Mouse (Mus musculus): Measurements from ENCODE around the gene Sdk1. TPM values are rescaled to one million over a fixed set of nuclear protein-coding genes. Genes with fewer than 3 reads are reported as not detected.

Gene Sdk1
- 1 to 10 TPM; 8.1 to 8.2 TPM for total RNA-seq (2021)

DNA sequence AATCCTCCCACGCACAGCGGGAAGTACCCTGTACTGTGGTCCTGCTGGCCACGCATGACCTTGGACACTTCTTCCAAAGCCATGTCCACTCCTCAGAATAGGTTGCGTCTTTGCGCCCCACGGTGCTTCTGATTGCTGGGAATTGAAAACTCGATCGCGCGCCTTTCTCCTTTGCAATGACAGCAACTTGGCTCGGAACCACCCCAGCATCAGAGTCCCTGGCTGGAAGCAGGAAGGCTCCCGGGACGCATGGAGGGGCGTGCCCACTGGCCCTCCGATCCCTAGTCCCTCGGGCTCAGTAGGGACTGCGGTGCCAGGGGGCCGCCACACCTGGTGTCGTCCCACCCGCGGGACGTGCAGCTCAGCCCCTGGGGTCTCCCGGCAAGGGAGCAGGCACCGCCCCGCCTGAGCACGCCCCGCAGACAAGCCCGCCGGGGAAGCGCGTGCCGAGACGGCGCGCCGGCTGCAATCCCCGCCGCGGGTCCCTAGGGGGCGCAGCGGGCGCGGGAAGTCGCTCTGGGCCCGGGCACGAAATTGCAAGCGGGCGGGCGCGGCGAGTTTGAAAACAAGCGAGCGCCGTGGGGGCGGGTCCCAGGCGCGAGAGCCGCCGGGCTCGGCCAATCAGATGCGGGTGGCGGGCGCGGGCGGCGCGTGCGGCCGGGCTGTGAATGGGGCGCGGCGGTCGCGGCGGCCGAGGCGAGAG, at the start of gene Sdk1:
Sdk1 (plus strand) TSS at position 650 of the 703 bp plus-strand sequence.
- peak; percentile 90 to 92 for DNase-seq (ENCODE audit: extremely low spot score in 1 of 2, low spot score in 1 of 2)

DNA sequence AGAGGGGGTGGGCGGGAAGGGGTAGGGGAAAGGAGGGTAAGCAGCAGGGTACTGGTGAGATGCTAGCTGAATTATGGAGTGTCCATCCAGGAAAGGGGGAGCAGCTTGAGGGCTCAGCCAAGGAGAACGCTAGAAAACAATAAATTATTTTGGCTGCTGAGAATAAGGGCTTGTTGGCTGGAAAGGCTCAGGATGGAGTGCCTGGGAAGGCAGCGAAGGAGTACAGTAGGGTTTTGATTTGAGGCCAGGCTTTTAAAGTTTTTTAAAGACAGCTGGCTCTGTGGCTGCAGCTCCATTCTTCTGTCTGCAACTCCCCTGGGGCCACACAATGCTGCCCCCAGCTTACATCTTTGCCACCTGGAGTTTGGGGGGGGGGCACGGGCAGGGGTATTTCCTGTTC, 44.0 kb upstream of the Sdk1 start:
- DNase-seq (ENCODE audit: extremely low spot score in 1 of 2, low spot score in 1 of 2) = no peak

- no peak for DNase-seq (ENCODE audit: extremely low spot score in 1 of 2, low spot score in 1 of 2)
Measured at GRCm38 (mm10) chr5:141202276-141203065, 38.8 kb upstream of the Sdk1 start.

- peak in 1 of 2 experiments; percentile 12 for DNase-seq (ENCODE audit: extremely low spot score in 1 of 2, low spot score in 1 of 2)
Measured at GRCm38 (mm10) chr5:141207061-141207460, 34.2 kb upstream of the Sdk1 start.

DNA sequence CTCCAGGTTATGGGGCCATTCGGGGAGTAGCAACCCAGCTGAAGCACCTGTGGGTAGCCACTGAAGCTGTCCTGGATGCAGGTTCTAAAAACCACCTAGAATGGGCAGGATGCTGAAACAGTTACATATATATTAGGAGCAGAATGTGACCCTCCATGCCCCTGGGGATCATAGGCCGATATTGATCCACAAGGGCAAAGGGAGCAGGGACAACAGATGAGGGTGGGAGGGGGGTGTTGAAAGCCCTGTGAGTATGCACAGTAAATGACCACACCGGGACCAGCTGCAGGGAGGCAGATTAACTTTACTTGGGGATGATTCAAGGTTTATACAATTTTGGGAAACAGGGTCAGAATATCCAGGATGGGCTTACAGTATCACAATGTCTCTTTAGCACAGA, 16.0 kb upstream of the Sdk1 start:
- DNase-seq (ENCODE audit: extremely low spot score in 1 of 2, low spot score in 1 of 2) = no peak

- DNase-seq (ENCODE audit: extremely low spot score in 1 of 2, low spot score in 1 of 2) = no peak
Measured at GRCm38 (mm10) chr5:141234326-141234725, 7.0 kb upstream of the Sdk1 start.

- no peak for DNase-seq (ENCODE audit: extremely low spot score in 1 of 2, low spot score in 1 of 2)
Measured at GRCm38 (mm10) chr5:141239401-141239800, 1.9 kb upstream of the Sdk1 start.

DNA sequence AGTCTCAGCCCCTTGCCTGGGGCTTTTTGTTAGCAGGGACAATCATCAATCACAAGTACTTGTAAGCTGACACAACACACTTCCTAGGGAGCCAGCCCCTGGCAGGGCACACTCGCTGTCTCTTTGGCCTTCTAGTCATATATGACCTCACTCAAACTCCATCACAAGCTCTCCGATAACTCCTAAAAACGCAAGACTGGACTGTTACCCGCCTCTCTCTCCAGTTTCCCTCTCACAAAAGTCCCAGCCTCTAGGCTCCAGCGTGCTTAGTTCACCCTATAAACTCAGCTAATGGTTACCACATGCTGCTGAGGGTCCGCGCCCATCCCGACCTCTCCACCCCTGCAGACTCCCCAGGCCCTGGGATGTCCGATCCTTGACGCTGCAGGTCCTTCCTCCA, 849 bp upstream of the Sdk1 start:
- DNase-seq (ENCODE audit: extremely low spot score in 1 of 2, low spot score in 1 of 2) = no peak

DNA sequence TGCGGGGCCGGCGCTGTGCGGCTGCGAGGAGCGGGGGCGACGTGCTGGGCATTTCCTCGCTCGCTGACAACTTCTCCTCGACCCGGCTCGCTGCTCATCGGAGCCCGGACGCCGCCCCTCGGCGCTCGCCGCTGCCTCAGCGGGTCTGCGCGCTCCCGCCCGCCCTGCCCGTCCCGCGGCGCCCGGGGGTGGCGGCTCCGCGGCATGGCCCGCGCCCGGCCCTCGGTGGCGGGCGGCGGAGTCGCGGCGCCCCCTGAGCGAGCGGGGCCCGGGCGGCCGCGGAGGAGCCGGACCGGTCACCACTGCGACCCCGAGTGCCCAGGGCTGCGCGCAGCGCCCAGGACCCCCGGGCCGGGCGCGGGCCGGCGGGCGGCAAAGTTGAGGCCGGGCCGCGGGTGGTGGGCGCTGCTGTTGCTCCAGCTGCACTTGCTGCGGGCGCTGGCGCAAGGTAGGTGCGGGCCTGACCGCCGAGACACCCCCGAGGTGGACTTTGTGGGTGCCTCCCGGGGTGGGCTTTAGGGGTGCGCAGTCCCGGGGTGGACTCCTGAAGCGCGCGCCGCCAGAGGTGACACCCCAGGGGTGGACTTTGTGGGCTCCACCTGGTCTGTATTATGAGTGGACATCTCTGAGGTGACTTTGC, 475 bp downstream of the Sdk1 start:
- DNase-seq (ENCODE audit: extremely low spot score in 1 of 2, low spot score in 1 of 2) = no peak

GRCm38 (mm10) chr5:141243253-141243965, 2.1 kb downstream of the Sdk1 start:
- no peak for DNase-seq (ENCODE audit: extremely low spot score in 1 of 2, low spot score in 1 of 2)

DNA sequence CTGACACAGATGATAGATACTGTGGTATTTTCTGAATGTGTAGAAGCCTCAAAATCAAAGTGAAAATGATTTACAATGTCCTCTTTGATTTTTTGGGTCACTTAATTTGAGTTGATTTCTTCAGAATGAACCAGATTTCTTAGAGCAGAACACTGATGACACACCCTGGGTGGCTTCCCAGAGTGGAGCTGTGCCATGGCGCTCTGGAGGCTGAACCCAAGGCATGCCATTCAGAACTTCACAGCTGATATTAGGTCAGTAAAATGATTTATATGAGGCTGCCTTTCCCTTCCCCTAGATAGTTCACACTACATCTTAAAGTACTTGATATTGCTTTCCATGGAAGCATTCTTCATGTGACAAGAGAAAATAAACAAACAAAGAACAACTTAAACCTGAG, 23.0 kb downstream of the Sdk1 start:
- DNase-seq (ENCODE audit: extremely low spot score in 1 of 2, low spot score in 1 of 2) = no peak

GRCm38 (mm10) chr5:141277112-141277511, 35.8 kb downstream of the Sdk1 start:
- no peak for DNase-seq (ENCODE audit: extremely low spot score in 1 of 2, low spot score in 1 of 2)

GRCm38 (mm10) chr5:141281751-141282150, 40.5 kb downstream of the Sdk1 start:
- DNase-seq (ENCODE audit: extremely low spot score in 1 of 2, low spot score in 1 of 2) = no peak

GRCm38 (mm10) chr5:141289611-141290010, 48.3 kb downstream of the Sdk1 start:
- DNase-seq (ENCODE audit: extremely low spot score in 1 of 2, low spot score in 1 of 2) = no peak

DNA sequence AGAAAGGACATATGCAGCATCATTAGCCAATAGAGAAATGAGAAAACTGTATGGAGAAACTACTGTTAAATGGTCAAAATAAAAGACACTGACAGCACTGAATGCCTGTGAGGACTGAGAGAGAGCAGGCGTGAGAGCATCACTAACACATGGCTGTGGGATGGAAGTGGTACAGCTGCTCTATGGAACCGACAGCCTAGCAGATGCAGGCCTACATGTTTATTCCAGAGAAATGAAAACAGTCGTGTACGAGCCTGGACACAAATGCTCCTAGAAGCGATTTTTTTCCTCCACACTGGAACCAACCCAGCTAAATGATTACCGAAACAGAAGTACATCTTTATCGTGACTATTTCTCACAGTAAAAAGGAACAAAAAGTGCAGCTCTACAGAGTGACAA, 54.0 kb downstream of the Sdk1 start:
- no peak for DNase-seq (ENCODE audit: extremely low spot score in 1 of 2, low spot score in 1 of 2)

GRCm38 (mm10) chr5:141302287-141302694, 61.0 kb downstream of the Sdk1 start:
- no peak for DNase-seq (ENCODE audit: extremely low spot score in 1 of 2, low spot score in 1 of 2)

- DNase-seq (ENCODE audit: extremely low spot score in 1 of 2, low spot score in 1 of 2) = no peak
Measured at GRCm38 (mm10) chr5:141303746-141304145, 62.5 kb downstream of the Sdk1 start.

GRCm38 (mm10) chr5:141304706-141305105, 63.4 kb downstream of the Sdk1 start:
- DNase-seq (ENCODE audit: extremely low spot score in 1 of 2, low spot score in 1 of 2) = no peak

- no peak for DNase-seq (ENCODE audit: extremely low spot score in 1 of 2, low spot score in 1 of 2)
Measured at GRCm38 (mm10) chr5:141310641-141311040, 69.4 kb downstream of the Sdk1 start.

DNA sequence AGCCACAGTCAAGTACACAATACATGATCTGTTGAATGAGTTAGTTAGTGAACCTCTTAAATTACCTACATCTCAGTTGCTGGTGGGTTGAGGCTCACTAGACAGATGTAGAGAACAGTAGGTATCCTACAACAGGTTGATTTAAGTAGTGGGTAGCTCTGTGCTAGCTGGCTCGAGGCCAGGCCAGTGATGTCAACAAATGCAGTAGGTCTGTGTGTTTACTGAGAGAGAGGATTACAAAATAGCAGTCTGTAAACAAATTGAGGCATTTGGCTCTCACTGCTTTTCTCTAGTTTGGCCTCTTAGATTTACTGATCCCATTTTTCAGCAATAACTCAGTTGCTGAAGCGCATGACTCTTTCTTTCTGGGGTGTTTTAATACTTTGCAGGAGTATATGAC, 70.5 kb downstream of the Sdk1 start:
- DNase-seq (ENCODE audit: extremely low spot score in 1 of 2, low spot score in 1 of 2) = no peak

GRCm38 (mm10) chr5:141312305-141312704, 71.0 kb downstream of the Sdk1 start:
- DNase-seq (ENCODE audit: extremely low spot score in 1 of 2, low spot score in 1 of 2) = no peak

Measured in layer of hippocampus, postnatal 25 days (tissue).